Mouse (Mus musculus) liver, embryonic 14.5 days (tissue): ENCODE results near the gene Pgm2l1.

ENCODE experiments used
- CTCF ChIP-seq: IDR thresholded peaks from 2 replicates; pipeline ENCODE4 v1.5.1; 2016; ENCODE audit warnings: antibody characterized with exemption, low read depth, control low read depth
- EP300 ChIP-seq: IDR thresholded peaks from 2 replicates; pipeline ENCODE4 v1.6.1; 2016; ENCODE audit warnings: antibody characterized with exemption, low read depth

- TF ChIP-seq EP300 (no peak), CTCF (no peak)
Observed at GRCm38 (mm10) chr7:100312716-100313115, 85.5 kb downstream of the Pgm2l1 start.
